Mouse (Mus musculus) MEL (cell line): Measurements from ENCODE around the gene Slc41a3. TPM values are rescaled to one million over a fixed set of nuclear protein-coding genes. Genes with fewer than 3 reads are reported as not detected.

Source experiments
- DNase-seq: peaks from one replicate; pipeline ENCODE4 v3.0.0; 2011; ENCODE audit warnings: low read depth, low spot score
- H3K27ac ChIP-seq: 2 replicates; pipeline ENCODE4 v1.5.1; 2012; ENCODE audit warnings: low read depth, mild to moderate bottlenecking, control low read depth, low read length, moderate library complexity; ENCODE audit not compliant: control insufficient read depth
- H3K27me3 ChIP-seq, 2 experiments: fragments of 150-350 bp in 1 of 2; sonication (generic) in 1 of 2; 2 replicates each; pipeline ENCODE4 v1.6.1; 2012; ENCODE audit warnings: low read length in 2 of 2, mild to moderate bottlenecking in 2 of 2, improper control_type of control experiment in 1 of 2, moderate library complexity in 1 of 2; ENCODE audit not compliant: insufficient read depth in 2 of 2, control insufficient read depth in 1 of 2
- H3K36me3 ChIP-seq, 2 experiments: 2 replicates each; pipeline ENCODE4 v1.6.1; 2012 to 2014; ENCODE audit warnings: low read length in 2 of 2, improper control_type of control experiment in 1 of 2, inconsistent platforms in 1 of 2, mild to moderate bottlenecking in 1 of 2; ENCODE audit not compliant: insufficient read depth in 2 of 2, control insufficient read depth in 1 of 2
- H3K4me1 ChIP-seq, 2 experiments: fragments of 150-350 bp in 1 of 2; sonication (generic) in 1 of 2; 2 replicates each; pipeline ENCODE4 v1.6.1; 2012; ENCODE audit warnings: low read length in 2 of 2, improper control_type of control experiment in 1 of 2, mild to moderate bottlenecking in 1 of 2; ENCODE audit not compliant: insufficient read depth in 2 of 2, control insufficient read depth in 1 of 2
- H3K4me3 ChIP-seq, 2 experiments: fragments of 150-350 bp in 1 of 2; sonication (generic) in 1 of 2; 2 replicates each; pipeline ENCODE4 v1.5.1; 2012; ENCODE audit warnings: low read depth in 2 of 2, low read length in 2 of 2, mild to moderate bottlenecking in 2 of 2, moderate library complexity in 2 of 2, control low read depth in 1 of 2, improper control_type of control experiment in 1 of 2; ENCODE audit not compliant: control insufficient read depth in 1 of 2, insufficient read depth in 1 of 2
- H3K79me2 ChIP-seq: 2 replicates; pipeline ENCODE4 v1.6.1; 2012; ENCODE audit warnings: mild to moderate bottlenecking, low read length, moderate library complexity; ENCODE audit not compliant: control insufficient read depth, poor library complexity, insufficient read depth
- H3K9ac ChIP-seq: 2 replicates; pipeline ENCODE4 v1.6.1; 2012; ENCODE audit warnings: low read depth, mild to moderate bottlenecking, control low read depth, low read length, moderate library complexity; ENCODE audit not compliant: control insufficient read depth, poor library complexity, severe bottlenecking
- H3K9me3 ChIP-seq: fragments of 150-350 bp; sonication (generic); replicated peaks from 2 replicates; pipeline ENCODE4 v1.6.1; 2012; ENCODE audit warnings: mild to moderate bottlenecking, low read length, improper control_type of control experiment, moderate library complexity; ENCODE audit not compliant: insufficient read depth
- BHLHE40 ChIP-seq: IDR thresholded peaks from 2 replicates; pipeline ENCODE4 v1.6.1; 2012; ENCODE audit warnings: low read depth, mild to moderate bottlenecking, inconsistent platforms, low read length, improper control_type of control experiment, borderline replicate concordance
- E2F4 ChIP-seq: IDR thresholded peaks from 2 replicates; pipeline ENCODE4 v1.6.1; 2011; ENCODE audit warnings: low read depth, low read length, improper control_type of control experiment, borderline replicate concordance
- ETS1 ChIP-seq: IDR thresholded peaks from 2 replicates; pipeline ENCODE4 v1.6.1; 2012; ENCODE audit warnings: low read depth, mild to moderate bottlenecking, inconsistent platforms, low read length, improper control_type of control experiment, moderate library complexity
- JUND ChIP-seq: IDR thresholded peaks from 2 replicates; pipeline ENCODE4 v1.6.1; 2011; ENCODE audit warnings: low read depth, mild to moderate bottlenecking, improper control_type of control experiment, low read length
- KAT2A ChIP-seq: conservative IDR thresholded peaks from 2 replicates; pipeline ENCODE4 v1.6.1; 2012; ENCODE audit warnings: low read depth, low read length, improper control_type of control experiment, inconsistent platforms
- MAFK ChIP-seq: IDR thresholded peaks from 2 replicates; pipeline ENCODE4 v1.6.1; 2011; ENCODE audit warnings: low read depth, mild to moderate bottlenecking, low read length, improper control_type of control experiment, borderline replicate concordance
- MAX ChIP-seq: IDR thresholded peaks from 2 replicates; pipeline ENCODE4 v1.6.1; 2011; ENCODE audit warnings: low read length, improper control_type of control experiment
- MAZ ChIP-seq: IDR thresholded peaks from 2 replicates; pipeline ENCODE4 v1.6.1; 2012; ENCODE audit warnings: low read depth, mild to moderate bottlenecking, inconsistent platforms, low read length, improper control_type of control experiment
- MYB ChIP-seq: IDR thresholded peaks from 2 replicates; pipeline ENCODE4 v1.6.1; 2011; ENCODE audit warnings: mild to moderate bottlenecking, low read depth, low read length, improper control_type of control experiment
- POLR2A ChIP-seq, 2 experiments: IDR thresholded peaks; 2 replicates each; pipeline ENCODE4 v1.6.1; 2011 to 2012; ENCODE audit warnings: low read length in 2 of 2, mild to moderate bottlenecking in 2 of 2, control low read depth in 1 of 2, improper control_type of control experiment in 1 of 2, low read depth in 1 of 2, moderate library complexity in 1 of 2; ENCODE audit not compliant: control insufficient read depth in 1 of 2, insufficient read depth in 1 of 2, poor library complexity in 1 of 2
- POLR2AphosphoS5 ChIP-seq: IDR thresholded peaks from 2 replicates; pipeline ENCODE4 v1.6.1; 2012; ENCODE audit warnings: low read depth, borderline replicate concordance, mild to moderate bottlenecking, inconsistent platforms, low read length, moderate library complexity, mixed read lengths
- RCOR1 ChIP-seq: IDR thresholded peaks from 2 replicates; pipeline ENCODE4 v1.6.1; 2012; ENCODE audit warnings: low read depth, mild to moderate bottlenecking, inconsistent platforms, low read length, improper control_type of control experiment
- SIN3A ChIP-seq: IDR thresholded peaks from 2 replicates; pipeline ENCODE4 v1.6.1; 2012; ENCODE audit warnings: low read length, improper control_type of control experiment, inconsistent platforms
- SMC3 ChIP-seq: IDR thresholded peaks from 2 replicates; pipeline ENCODE4 v1.6.1; 2011; ENCODE audit warnings: low read depth, low read length, improper control_type of control experiment
- TAL1 ChIP-seq: IDR thresholded peaks from 2 replicates; pipeline ENCODE4 v1.6.1; 2012; ENCODE audit warnings: mild to moderate bottlenecking, inconsistent platforms, low read length, moderate library complexity, mixed read lengths
- TBP ChIP-seq: IDR thresholded peaks from 2 replicates; pipeline ENCODE4 v1.8.0; 2011; ENCODE audit warnings: low read depth, low read length, improper control_type of control experiment
- UBTF ChIP-seq: IDR thresholded peaks from 2 replicates; pipeline ENCODE4 v1.6.1; 2012; ENCODE audit warnings: low read depth, mild to moderate bottlenecking, inconsistent platforms, low read length, improper control_type of control experiment, moderate library complexity, borderline replicate concordance; ENCODE audit not compliant: insufficient read depth
- USF1 ChIP-seq: IDR thresholded peaks from 2 replicates; pipeline ENCODE4 v1.6.1; 2014; ENCODE audit warnings: low read depth, mild to moderate bottlenecking, inconsistent platforms, low read length, improper control_type of control experiment, moderate library complexity
- USF2 ChIP-seq, 2 experiments: IDR thresholded peaks; 2 replicates each; pipeline ENCODE4 v1.6.1; 2011 to 2012; ENCODE audit warnings: improper control_type of control experiment in 2 of 2, low read length in 2 of 2, borderline replicate concordance in 1 of 2, inconsistent platforms in 1 of 2, low read depth in 1 of 2, mild to moderate bottlenecking in 1 of 2; ENCODE audit not compliant: insufficient read depth in 1 of 2
- ZC3H11A ChIP-seq: IDR thresholded peaks from 2 replicates; pipeline ENCODE4 v1.6.1; 2012; ENCODE audit warnings: low read depth, mild to moderate bottlenecking, inconsistent platforms, low read length, improper control_type of control experiment
- ZMIZ1 ChIP-seq: IDR thresholded peaks from 2 replicates; pipeline ENCODE4 v1.6.1; 2012; ENCODE audit warnings: low read depth, mild to moderate bottlenecking, inconsistent platforms, low read length, improper control_type of control experiment, moderate library complexity
- polyA plus RNA-seq, 2 experiments: library from polyadenylated mRNA; stranded (reverse) in 1 of 2; unstranded in 1 of 2; fragments of >175 nt in 1 of 2; fragments of >200 nt in 1 of 2; gene quantifications; 2 replicates each; pipeline versions ENCODE4 v1.2.1 to v1.2.4; 2012; ENCODE audit warnings: low replicate concordance in 2 of 2, low read depth in 1 of 2; ENCODE audit not compliant: insufficient read length in 2 of 2, insufficient read depth in 1 of 2, missing spikeins in 1 of 2
- total RNA-seq: library from RNA; depleted of rRNA; stranded (reverse); fragments of 300-350 nt; gene quantifications from 2 replicates; pipeline ENCODE4 v1.2.3, GENCODE M21; 2012

Slc41a3 gene
- total and polyA plus RNA-seq, 3 experiments: 65.8 to 70.4 TPM; not detected in 1

DNA sequence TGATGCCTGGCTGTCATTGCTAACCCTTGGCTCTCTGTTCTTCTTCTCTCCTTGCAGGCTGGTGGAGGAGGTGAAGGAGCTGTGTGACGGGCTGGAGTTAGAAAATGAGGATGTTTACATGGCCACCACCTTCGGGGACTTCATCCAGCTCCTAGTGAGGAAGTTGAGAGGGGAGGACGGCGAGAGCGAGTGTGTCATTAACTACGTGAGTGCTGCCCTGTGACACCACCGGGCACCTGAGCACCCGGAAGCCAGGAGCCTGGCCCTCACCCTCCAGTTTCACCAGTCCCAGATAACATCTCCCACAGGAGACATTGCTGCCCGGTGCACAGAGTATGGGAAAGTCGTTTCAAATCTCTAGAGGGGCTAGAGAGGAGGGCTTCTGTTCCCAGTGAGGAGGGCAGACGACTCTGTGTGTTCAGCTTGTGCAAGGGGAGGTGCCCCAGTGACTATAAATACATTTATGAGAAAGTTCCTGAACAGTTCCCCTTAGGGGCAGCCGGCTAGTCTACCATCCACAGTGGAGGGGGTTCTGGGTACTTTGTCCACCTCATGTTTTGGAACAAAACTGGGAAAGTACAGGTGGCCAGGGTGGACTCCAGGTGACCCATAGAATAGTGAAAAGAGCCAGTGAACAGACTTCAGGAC, 34.7 kb upstream of the Slc41a3 start:
- Histone ChIP-seq H3K9me3 (no peaks in the 10 kb centered on the region), H3K79me2 (no peaks in the 10 kb centered on the region), H3K4me3 (no peak overlapping the region), H3K27me3 (peaks cover 0 to 7% of the 10 kb centered on the region in 2 experiments; a peak in 3 of 4 replicates), H3K27ac (no peak overlapping the region)
- no peak for DNase-seq
- TF ChIP-seq SMC3 (no peak), UBTF (no peak), BHLHE40 (no peak)
- TF ChIP-seq, all 39 proteins: peak for 0
- no peaks in the 10 kb centered on the region for H3K36me3 ChIP-seq
- no peaks in the 10 kb centered on the region for H3K4me1 ChIP-seq
- no peak overlapping the region for H3K9ac ChIP-seq

GRCm38 (mm10) chr6:90570392-90570791, 34.1 kb upstream of the Slc41a3 start:
- Histone ChIP-seq H3K27ac (no peak overlapping the region), H3K4me1 (no peaks in the 10 kb centered on the region), H3K9me3 (no peaks in the 10 kb centered on the region), H3K4me3 (no peak overlapping the region), H3K9ac (no peak overlapping the region), H3K79me2 (no peaks in the 10 kb centered on the region), H3K27me3 (peaks cover 0 to 4% of the 10 kb centered on the region in 2 experiments; a peak in 3 of 4 replicates), H3K36me3 (no peaks in the 10 kb centered on the region)
- DNase-seq: no peak
- TF ChIP-seq ETS1 (no peak), KAT2A (no peak), BHLHE40 (no peak), POLR2A (IDR thresholded peaks at IDR 0.05; ENCODE audit: control insufficient read depth in 1 of 2, insufficient read depth in 1 of 2, low read depth in 1 of 2, low read length in 2 of 2, poor library complexity in 1 of 2) (no peak), ZC3H11A (no peak), MAZ (no peak), E2F4 (no peak), POLR2AphosphoS5 (no peak), TBP (no peak), SIN3A (no peak), JUND (no peak), TAL1 (no peak), RCOR1 (no peak), ZMIZ1 (no peak), MAX (no peak), MAFK (no peak), USF2 (IDR thresholded peaks at IDR 0.05; ENCODE audit: borderline replicate concordance in 1 of 2, insufficient read depth in 1 of 2, low read depth in 1 of 2, low read length in 2 of 2) (no peak), MYB (no peak), SMC3 (no peak), USF1 (no peak)
